Mouse (Mus musculus) ES-Bruce4 (cell line): ENCODE results near the gene Lct. TPM values are rescaled to one million over a fixed set of nuclear protein-coding genes. Genes with fewer than 3 reads are reported as not detected.

Experiments
- H3K27ac ChIP-seq: 2 replicates; pipeline ENCODE4 v1.5.1; 2012; ENCODE audit warnings: low read length, inconsistent platforms; ENCODE audit not compliant: insufficient read depth
- H3K27me3 ChIP-seq: 2 replicates; pipeline ENCODE4 v1.6.1; 2012; ENCODE audit warnings: mild to moderate bottlenecking, low read length, inconsistent platforms; ENCODE audit not compliant: control insufficient read depth, poor library complexity, insufficient read depth, severe bottlenecking
- H3K36me3 ChIP-seq: 2 replicates; pipeline ENCODE4 v1.6.1; 2012; ENCODE audit warnings: inconsistent platforms, mild to moderate bottlenecking, low read length, moderate library complexity; ENCODE audit not compliant: control insufficient read depth, poor library complexity, insufficient read depth, severe bottlenecking
- H3K4me1 ChIP-seq: one replicate; pipeline ENCODE4 v1.8.1; 2011; ENCODE audit warnings: low read length; ENCODE audit not compliant: control insufficient read depth, insufficient read depth
- H3K4me3 ChIP-seq: 2 replicates; pipeline ENCODE4 v1.5.1; 2011; ENCODE audit warnings: low read depth, mild to moderate bottlenecking, low read length
- H3K9ac ChIP-seq: 2 replicates; pipeline ENCODE4 v1.6.1; 2012; ENCODE audit warnings: low read depth, mild to moderate bottlenecking, inconsistent platforms; ENCODE audit not compliant: poor library complexity, severe bottlenecking
- H3K9me3 ChIP-seq: replicated peaks from 2 replicates; pipeline ENCODE4 v1.6.1; 2012; ENCODE audit warnings: mild to moderate bottlenecking, low read length, inconsistent platforms; ENCODE audit not compliant: control insufficient read depth, poor library complexity, insufficient read depth, severe bottlenecking
- CTCF ChIP-seq: IDR thresholded peaks from one replicate; pipeline ENCODE4 v1.8.1; 2011; ENCODE audit warnings: low read depth, low read length
- EP300 ChIP-seq: IDR thresholded peaks from 2 replicates; pipeline ENCODE4 v1.6.1; 2011; ENCODE audit warnings: low read depth, low read length; ENCODE audit not compliant: insufficient read depth
- POLR2A ChIP-seq: IDR thresholded peaks from one replicate; pipeline ENCODE4 v1.8.1; 2011; ENCODE audit warnings: low read length; ENCODE audit not compliant: insufficient read depth
- polyA plus RNA-seq: library from polyadenylated mRNA; stranded (reverse); fragments of >200 nt; gene quantifications from 2 replicates; pipeline ENCODE4 v1.2.4, GENCODE M21; 2011; ENCODE audit warnings: low read depth; ENCODE audit not compliant: missing spikeins, insufficient read depth, insufficient read length

Gene Lct
- polyA plus RNA-seq, 1 experiment = 0.22 TPM

GRCm38 (mm10) chr1:128359554-128360376 is 31.6 kb upstream of the Lct start, which contains the start of gene Mcm6:
Mcm6 (minus strand) TSS chr1:128359664.
- no peaks in the 10 kb centered on the region for H3K27me3 ChIP-seq
- H3K36me3 ChIP-seq = peaks cover 35% of the 10 kb centered on the region
- TF ChIP-seq CTCF (no peak), POLR2A (peak; percentile 66)
- H3K4me1 ChIP-seq = no peaks in the 10 kb centered on the region
- no peaks in the 10 kb centered on the region for H3K9me3 ChIP-seq
- peak within 1 kb of the TSS; percentile 96 for H3K9ac ChIP-seq
- peak within 1 kb of the TSS; percentile 83 for H3K27ac ChIP-seq
- H3K4me3 ChIP-seq = peak within 1 kb of the TSS; percentile 98

GRCm38 (mm10) chr1:128358916-128359553 is 30.9 kb upstream of the Lct start:
- Histone ChIP-seq H3K36me3 (peaks cover 39% of the 10 kb centered on the region), H3K27ac (peak overlapping the region; percentile 83), H3K4me1 (no peaks in the 10 kb centered on the region), H3K4me3 (peak overlapping the region; percentile 98), H3K27me3 (no peaks in the 10 kb centered on the region), H3K9me3 (no peaks in the 10 kb centered on the region), H3K9ac (peak overlapping the region; percentile 96)
- TF ChIP-seq POLR2A = no peak
- no peak for TF ChIP-seq EP300
- TF ChIP-seq CTCF = no peak

DNA sequence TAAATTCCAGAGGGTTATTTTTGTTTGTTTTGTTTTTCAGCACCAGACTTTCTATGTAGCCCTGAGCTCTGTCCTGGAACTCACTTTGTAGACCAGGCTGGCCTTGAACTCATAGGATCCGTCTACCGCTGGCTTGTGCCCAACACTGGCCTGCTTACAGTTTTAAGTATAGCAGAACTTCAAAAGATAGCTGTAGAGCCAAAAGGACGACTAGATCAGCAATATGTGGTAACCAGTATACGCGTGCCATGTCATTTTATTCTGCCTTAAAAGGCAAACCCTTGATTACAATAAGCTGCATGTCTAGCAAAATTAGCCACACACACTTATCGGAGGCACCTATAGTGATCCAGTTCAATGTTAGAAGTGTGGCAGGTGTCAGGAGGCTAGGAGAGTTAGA is 30.2 kb upstream of the Lct start:
- no peaks in the 10 kb centered on the region for H3K9me3 ChIP-seq
- no peak overlapping the region for H3K27ac ChIP-seq
- peak overlapping the region; percentile 98 for H3K4me3 ChIP-seq
- TF ChIP-seq EP300 (no peak), POLR2A (no peak), CTCF (no peak)
- no peaks in the 10 kb centered on the region for H3K4me1 ChIP-seq
- H3K27me3 ChIP-seq = no peaks in the 10 kb centered on the region
- H3K36me3 ChIP-seq = peaks cover 42% of the 10 kb centered on the region
- peak overlapping the region; percentile 96 for H3K9ac ChIP-seq

- no peak overlapping the region for H3K4me3 ChIP-seq
- H3K36me3 ChIP-seq = peaks cover 47% of the 10 kb centered on the region
- no peak for TF ChIP-seq CTCF
- H3K27me3 ChIP-seq = no peaks in the 10 kb centered on the region
- no peaks in the 10 kb centered on the region for H3K9me3 ChIP-seq
- no peaks in the 10 kb centered on the region for H3K4me1 ChIP-seq
- H3K9ac ChIP-seq = peak overlapping the region; percentile 96; the same call in 1 of the 2 replicates
- H3K27ac ChIP-seq = no peak overlapping the region
Measured at GRCm38 (mm10) chr1:128357452-128357851, 29.3 kb upstream of the Lct start.

- H3K9me3 ChIP-seq = no peaks in the 10 kb centered on the region
- no peaks in the 10 kb centered on the region for H3K4me1 ChIP-seq
- no peak overlapping the region for H3K9ac ChIP-seq
- peaks cover 89% of the 10 kb centered on the region for H3K36me3 ChIP-seq
- H3K27me3 ChIP-seq = no peaks in the 10 kb centered on the region
- no peak for TF ChIP-seq EP300
- no peak for TF ChIP-seq CTCF
- no peak for TF ChIP-seq POLR2A
- H3K4me3 ChIP-seq = no peak overlapping the region
- no peak overlapping the region; the same call in 1 of the 2 replicates for H3K27ac ChIP-seq
Measured at GRCm38 (mm10) chr1:128353092-128353491, 25.0 kb upstream of the Lct start.

GRCm38 (mm10) chr1:128344232-128344631 is 16.1 kb upstream of the Lct start:
- Histone ChIP-seq H3K4me1 (no peaks in the 10 kb centered on the region), H3K4me3 (no peak overlapping the region), H3K27me3 (no peaks in the 10 kb centered on the region), H3K9me3 (no peaks in the 10 kb centered on the region), H3K9ac (no peak overlapping the region), H3K27ac (no peak overlapping the region), H3K36me3 (peaks cover 92% of the 10 kb centered on the region)
- TF ChIP-seq CTCF = no peak
- no peak for TF ChIP-seq POLR2A
- TF ChIP-seq EP300 = no peak
